Mouse (Mus musculus) heart, postnatal 0 days (tissue): ENCODE data around the gene Myo16.

Source experiments
- CTCF ChIP-seq: IDR thresholded peaks from 2 replicates; pipeline ENCODE4 v1.5.1; 2016; ENCODE audit warnings: antibody characterized with exemption, control low read depth, low read depth
- EP300 ChIP-seq: IDR thresholded peaks from 2 replicates; pipeline ENCODE4 v1.6.1; 2016; ENCODE audit warnings: antibody characterized with exemption, low read depth

DNA sequence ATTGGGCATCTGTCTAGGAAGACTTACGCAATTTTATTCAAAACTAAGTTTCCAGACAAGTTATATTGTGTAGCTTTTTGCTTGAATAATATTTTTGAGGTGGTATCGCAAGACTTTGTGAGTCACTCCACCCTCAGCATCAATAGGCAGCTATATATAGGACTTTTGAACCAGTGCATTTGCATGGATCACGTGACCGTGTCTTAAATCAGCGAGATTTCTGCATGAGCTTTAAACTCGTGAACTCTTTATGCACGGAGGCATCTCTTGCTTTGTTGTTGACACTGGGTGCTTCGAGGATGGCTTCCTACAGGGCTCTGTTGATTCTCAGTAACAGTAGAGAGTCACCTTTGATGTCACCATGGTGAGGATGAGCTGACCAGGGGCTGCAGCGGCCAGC lies 262.2 kb downstream of the Myo16 start:
- TF ChIP-seq CTCF (no peak), EP300 (no peak)
